Mouse (Mus musculus) spleen, adult 2 months (tissue): ENCODE results near the gene Trank1.

Experiments
- CTCF ChIP-seq: fragments of 200-500 bp; IDR thresholded peaks from 2 replicates; pipeline ENCODE4 v1.5.1; 2011; ENCODE audit warnings: mild to moderate bottlenecking, inconsistent platforms; ENCODE audit not compliant: insufficient read depth, insufficient read length, insufficient replicate concordance; ENCODE audit errors: extremely low read depth
- POLR2A ChIP-seq: fragments of 200-500 bp; IDR thresholded peaks from 2 replicates; pipeline ENCODE4 v1.6.1; 2011; ENCODE audit warnings: low read depth, low read length, inconsistent platforms

DNA sequence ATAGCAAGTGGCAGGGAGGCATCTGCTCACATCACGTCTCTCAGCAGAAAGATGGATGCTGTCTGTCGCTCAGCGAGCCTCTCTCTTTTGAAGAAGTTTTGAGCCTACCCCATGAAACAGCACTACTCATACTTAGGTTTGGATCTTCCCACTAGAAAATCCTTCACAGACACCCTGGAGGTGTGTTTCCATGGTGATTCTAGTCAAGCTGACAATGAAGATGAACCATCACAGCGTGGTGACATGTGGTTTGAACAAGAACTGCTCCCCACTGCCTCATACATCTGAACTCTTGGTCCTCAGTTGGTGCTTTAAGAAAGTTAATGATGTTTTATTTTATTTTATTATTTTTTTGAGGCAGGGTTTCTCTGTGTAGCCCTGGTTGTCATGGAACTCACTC lies 114.4 kb downstream of the Trank1 start:
- no peak for TF ChIP-seq POLR2A
- no peak for TF ChIP-seq CTCF
